Mouse (Mus musculus): Measurements from ENCODE around the gene Atp10b.

GRCm38 (mm10) chr11:43155004-43155403, 5.3 kb downstream of the Atp10b start:
- no peak for TF ChIP-seq CTCF (IDR thresholded peaks at IDR 0.05; ENCODE audit: low read depth)
- TF ChIP-seq EP300 (IDR thresholded peaks at IDR 0.05; ENCODE audit: low read depth) = no peak
